Mouse (Mus musculus): ENCODE data around the gene Lsm7.
A peak's percentile ranks its signal among the peaks of the same experiment; 100 is the strongest.
"Not testable (repeated sequence)": the region's sequence is repeated elsewhere in the genome, so short reads cannot be mapped to it uniquely, and the experiment has no call there.

Gene Lsm7

GRCm38 (mm10) chr10:80836949-80837379 is 18.0 kb downstream of the Lsm7 start:
- DNase-seq (ENCODE audit: low read depth): no peak

- no peak for DNase-seq (ENCODE audit: low read depth)
Observed at GRCm38 (mm10) chr10:80835617-80836016, 19.4 kb downstream of the Lsm7 start.

GRCm38 (mm10) chr10:80832818-80833217 is 22.2 kb downstream of the Lsm7 start:
- DNase-seq (ENCODE audit: low read depth): no peak

GRCm38 (mm10) chr10:80831136-80831535 is 23.9 kb downstream of the Lsm7 start:
- DNase-seq (ENCODE audit: low read depth): no peak

- no peak for DNase-seq (ENCODE audit: low read depth)
Observed at GRCm38 (mm10) chr10:80829359-80830278, 25.4 kb downstream of the Lsm7 start.

GRCm38 (mm10) chr10:80828587-80828986 is 26.4 kb downstream of the Lsm7 start:
- DNase-seq (ENCODE audit: low read depth): not testable (repeated sequence)

- DNase-seq (ENCODE audit: low read depth): no peak
Observed at GRCm38 (mm10) chr10:80827870-80828420, 27.1 kb downstream of the Lsm7 start.

GRCm38 (mm10) chr10:80827063-80827869 is 27.7 kb downstream of the Lsm7 start:
- DNase-seq (ENCODE audit: low read depth): no peak

GRCm38 (mm10) chr10:80826151-80827062 is 28.6 kb downstream of the Lsm7 start, which contains the start of gene Oaz1:
Gene Oaz1 (plus strand): TSS chr10:80826656.
- DNase-seq (ENCODE audit: low read depth): peak; percentile 100

- DNase-seq (ENCODE audit: low read depth): no peak
Observed at GRCm38 (mm10) chr10:80824827-80825226, 30.2 kb downstream of the Lsm7 start.

- no peak for DNase-seq (ENCODE audit: low read depth)
Observed at GRCm38 (mm10) chr10:80823847-80824643, 31.0 kb downstream of the Lsm7 start.

GRCm38 (mm10) chr10:80823316-80823715 is 31.7 kb downstream of the Lsm7 start:
- no peak for DNase-seq (ENCODE audit: low read depth)

- no peak for DNase-seq (ENCODE audit: low read depth)
Observed at GRCm38 (mm10) chr10:80822528-80822927, 32.5 kb downstream of the Lsm7 start.

GRCm38 (mm10) chr10:80821991-80822390 is 33.0 kb downstream of the Lsm7 start:
- DNase-seq (ENCODE audit: low read depth): no peak

GRCm38 (mm10) chr10:80819406-80819805 is 35.6 kb downstream of the Lsm7 start:
- no peak for DNase-seq (ENCODE audit: low read depth)

GRCm38 (mm10) chr10:80818599-80819281 is 36.3 kb downstream of the Lsm7 start:
- DNase-seq (ENCODE audit: low read depth): no peak

GRCm38 (mm10) chr10:80817955-80818354 is 37.1 kb downstream of the Lsm7 start:
- DNase-seq (ENCODE audit: low read depth): not testable (repeated sequence)

GRCm38 (mm10) chr10:80817164-80817563 is 37.8 kb downstream of the Lsm7 start:
- DNase-seq (ENCODE audit: low read depth): no peak

- not testable (repeated sequence) for DNase-seq (ENCODE audit: low read depth)
Observed at GRCm38 (mm10) chr10:80816303-80816702, 38.7 kb downstream of the Lsm7 start.

GRCm38 (mm10) chr10:80814800-80815199 is 40.2 kb downstream of the Lsm7 start:
- DNase-seq (ENCODE audit: low read depth): no peak
